Mouse (Mus musculus) inflammation-experienced regulatory T-cells, adult 6 months (primary cell): ENCODE measurements around the gene Clock. TPM values are rescaled to one million over a fixed set of nuclear protein-coding genes. Genes with fewer than 3 reads are reported as not detected.

ENCODE experiments used
- ATAC-seq: one replicate; pipeline ENCODE4 v1.8.0; 2017
- polyA plus RNA-seq, 3 experiments: library from polyadenylated mRNA; unstranded; fragments of 100-300 nt; shearing (Covaris generic); gene quantifications; one replicate each; pipeline ENCODE4 v1.2.1; 2017

The Clock gene
- polyA plus RNA-seq, 3 experiments from 2014 or later: 14.9 to 19.4 (median 18.8) TPM

DNA sequence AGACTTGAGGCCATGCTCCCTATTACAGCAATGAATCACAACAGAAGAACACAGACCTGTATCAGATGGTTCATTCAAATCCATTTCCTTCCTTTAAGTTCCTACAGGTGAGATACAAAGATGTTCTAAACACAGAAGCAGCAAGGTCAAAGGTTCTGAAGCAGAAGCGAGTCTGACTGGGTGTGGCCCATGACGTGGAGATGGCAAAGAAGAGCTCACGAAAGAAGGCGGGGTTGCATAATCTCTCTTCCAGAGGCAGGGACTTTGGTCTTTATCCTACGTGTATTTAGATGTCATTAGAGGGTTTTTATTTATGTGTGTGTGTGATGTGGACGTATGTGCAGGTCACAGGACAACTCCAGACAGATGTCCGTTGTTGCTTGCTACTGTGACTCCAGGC lies 126.9 kb downstream of the Clock start:
- ATAC-seq: no peak

DNA sequence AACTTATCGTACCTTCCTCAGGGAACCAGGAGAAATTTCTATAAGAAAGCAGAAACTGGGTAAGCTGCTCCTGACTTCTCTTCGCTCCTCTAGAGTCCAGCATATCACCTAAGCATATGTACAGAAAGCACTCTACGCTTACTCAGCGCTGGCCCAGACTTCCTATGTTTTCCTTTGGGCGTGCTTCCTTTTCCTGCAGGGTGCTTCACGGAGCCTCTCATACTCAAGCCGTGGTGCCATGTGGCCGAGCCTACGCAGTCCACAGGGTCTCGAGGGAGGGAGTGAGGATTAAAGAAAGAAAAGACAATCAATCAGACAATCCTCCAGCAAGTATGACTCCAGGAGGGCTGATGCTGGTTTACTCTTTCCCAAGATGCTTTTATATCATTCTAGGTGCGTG lies 127.8 kb downstream of the Clock start:
- no peak for ATAC-seq

DNA sequence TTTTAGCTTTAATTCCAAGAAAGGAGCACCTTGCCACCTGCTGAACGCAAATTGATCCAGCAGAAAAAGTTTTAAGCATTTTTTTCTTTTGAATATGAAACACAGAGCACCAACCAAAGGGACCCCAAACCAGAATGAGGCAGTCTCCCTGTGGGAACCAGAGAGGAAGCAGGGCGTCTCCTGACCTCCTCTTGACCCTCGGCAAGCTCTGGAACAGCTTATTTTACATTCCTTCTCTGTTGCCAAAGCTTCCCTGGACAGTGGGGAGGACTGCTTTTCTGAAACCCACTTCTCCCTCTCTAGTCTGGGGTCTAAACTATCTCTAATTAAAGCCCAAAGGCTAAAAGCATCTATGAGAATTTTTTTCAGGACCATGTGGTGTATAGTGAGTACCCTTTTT lies 128.2 kb downstream of the Clock start:
- no peak for ATAC-seq

GRCm38 (mm10) chr5:76175051-76175450 lies 129.5 kb downstream of the Clock start:
- no peak for ATAC-seq

- no peak for ATAC-seq
These were observed 133.6 kb downstream of the Clock start for GRCm38 (mm10) chr5:76171039-76171438.

DNA sequence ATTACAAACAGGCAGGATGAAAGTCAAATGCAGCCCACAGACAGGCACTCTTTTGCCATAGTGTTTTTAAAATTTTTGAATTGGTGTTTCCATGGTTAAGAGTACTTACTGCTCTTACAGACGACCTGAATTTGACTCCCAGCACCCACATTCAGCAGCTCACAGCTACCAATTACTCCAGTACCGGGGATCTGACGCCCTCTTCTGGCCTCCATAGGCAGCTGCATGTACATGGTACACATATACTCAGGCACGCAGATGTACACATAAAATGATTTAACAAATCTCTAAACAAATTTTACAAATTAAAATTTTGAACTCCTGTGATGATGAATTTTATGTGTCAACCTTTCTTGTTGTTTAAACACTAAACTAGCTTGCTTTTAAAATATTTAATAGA lies 134.1 kb downstream of the Clock start:
- no peak for ATAC-seq

- no peak for ATAC-seq
These were observed 139.8 kb downstream of the Clock start for GRCm38 (mm10) chr5:76164827-76165226.

DNA sequence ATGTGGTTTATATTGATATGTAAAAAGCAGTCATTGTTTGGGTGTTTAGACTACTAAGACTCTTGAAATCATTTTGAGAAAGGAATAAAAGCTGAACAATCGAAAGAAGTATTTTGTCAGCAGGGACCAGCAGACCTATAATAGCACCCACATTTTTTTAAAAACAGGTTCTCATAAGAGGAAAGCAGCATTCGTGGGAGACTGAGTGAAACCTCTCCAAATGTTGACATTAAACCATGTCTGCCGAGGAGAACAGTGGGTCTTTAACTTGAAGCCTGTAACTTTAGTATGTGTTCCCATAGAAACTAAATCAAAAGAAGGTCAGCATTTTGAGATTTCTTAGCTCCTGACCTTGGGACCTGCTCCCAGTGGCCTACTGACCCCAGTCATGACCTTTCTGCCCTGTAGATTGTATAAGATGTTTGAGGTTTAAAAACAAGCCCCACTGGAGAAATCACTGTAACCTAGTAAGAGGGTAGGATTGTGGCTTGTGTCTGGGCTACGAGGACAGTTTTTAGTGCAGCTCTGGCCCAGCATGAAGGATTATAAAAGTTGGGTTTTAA lies 140.7 kb downstream of the Clock start:
- no peak for ATAC-seq

GRCm38 (mm10) chr5:76162926-76163325 lies 141.7 kb downstream of the Clock start:
- no peak for ATAC-seq

GRCm38 (mm10) chr5:76161491-76161890 lies 143.1 kb downstream of the Clock start:
- ATAC-seq: no peak

DNA sequence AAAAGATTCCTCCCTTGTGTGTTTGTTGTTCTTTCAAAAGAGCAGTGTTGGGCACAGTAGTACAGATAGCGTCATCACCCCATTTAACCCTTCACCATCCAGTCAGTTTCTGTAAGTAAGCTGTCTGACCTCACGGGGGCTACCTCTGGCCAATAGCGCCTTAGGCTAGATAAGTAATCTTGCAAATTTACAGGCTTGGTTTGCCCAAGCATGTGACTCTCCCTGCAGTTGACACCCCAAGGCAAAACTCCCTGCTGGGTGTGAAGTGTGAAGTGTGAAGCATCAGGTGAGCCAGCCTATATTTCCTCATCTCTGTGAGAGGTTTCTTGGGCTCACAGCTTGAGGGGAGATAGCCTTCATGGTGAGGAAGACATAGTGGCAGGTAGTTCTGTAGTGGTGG lies 144.5 kb downstream of the Clock start:
- no peak for ATAC-seq

Other genes starting within 250 kb of the Clock start
- gene Srd5a3, start 164.5 kb downstream of the Clock start, polyA plus RNA-seq: 10 to 100 TPM; 26.8 to 32.3 (median 28.1) TPM
- 10 to 100 TPM; 10.3 to 15.8 (median 11.6) TPM for gene Tmem165, start 120.9 kb downstream of the Clock start, polyA plus RNA-seq
- not detected for gene Pdcl2, start 26.4 kb upstream of the Clock start, polyA plus RNA-seq
- gene Nmu, start 59.0 kb upstream of the Clock start, polyA plus RNA-seq: not detected
- not detected for gene Gm7271, start 179.2 kb upstream of the Clock start, polyA plus RNA-seq
- gene Exoc1, start 224.5 kb upstream of the Clock start, polyA plus RNA-seq: 10 to 100 TPM; 38.6 to 77.1 (median 52.5) TPM